Mouse (Mus musculus) adrenal gland, adult 8-10 months (tissue): Measurements from ENCODE around the gene Defb13. TPM values are rescaled to one million over a fixed set of nuclear protein-coding genes. Genes with fewer than 3 reads are reported as not detected.
"Not testable (repeated sequence)": the region's sequence is repeated elsewhere in the genome, so short reads cannot be mapped to it uniquely, and the experiment has no call there.

Source experiments
- DNase-seq: peaks from one replicate; pipeline ENCODE4 v3.0.0; 2022
- total RNA-seq, 4 experiments: library from RNA; stranded (reverse); gene quantifications; 2 replicates each; pipeline ENCODE4 v1.2.4; 2022

Gene Defb13
- not detected for total RNA-seq

- DNase-seq, result no peak
These were observed at the start of gene Defb13 for GRCm38 (mm10) chr8:21946462-21946861. Defb13 (plus strand) TSS chr8:21946762.

DNA sequence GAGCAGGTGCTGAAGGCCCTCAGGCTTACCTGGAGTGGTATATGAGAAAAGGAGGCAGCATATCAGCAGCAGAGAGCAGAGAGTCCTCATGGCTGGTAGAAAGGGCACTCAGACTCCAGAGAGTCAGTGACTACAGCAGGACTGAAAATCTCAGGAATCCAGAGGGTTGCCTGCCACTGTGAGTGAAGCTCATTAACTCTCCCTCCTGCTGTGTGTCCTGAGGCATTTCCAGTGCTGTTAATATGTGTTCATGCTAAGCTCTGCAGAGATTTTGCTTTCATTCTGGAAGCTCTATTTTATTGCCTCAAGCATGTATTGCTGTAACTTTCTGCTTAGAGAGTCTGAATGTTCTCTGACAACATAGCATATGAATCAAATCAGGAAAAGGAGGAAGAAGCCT, 40.3 kb upstream of the Defb13 start, which contains the start of gene Defb11:
Gene Defb11, minus strand, starts transcription at position 123 of the 400 bp plus-strand sequence.
- DNase-seq, result not testable (repeated sequence)

DNA sequence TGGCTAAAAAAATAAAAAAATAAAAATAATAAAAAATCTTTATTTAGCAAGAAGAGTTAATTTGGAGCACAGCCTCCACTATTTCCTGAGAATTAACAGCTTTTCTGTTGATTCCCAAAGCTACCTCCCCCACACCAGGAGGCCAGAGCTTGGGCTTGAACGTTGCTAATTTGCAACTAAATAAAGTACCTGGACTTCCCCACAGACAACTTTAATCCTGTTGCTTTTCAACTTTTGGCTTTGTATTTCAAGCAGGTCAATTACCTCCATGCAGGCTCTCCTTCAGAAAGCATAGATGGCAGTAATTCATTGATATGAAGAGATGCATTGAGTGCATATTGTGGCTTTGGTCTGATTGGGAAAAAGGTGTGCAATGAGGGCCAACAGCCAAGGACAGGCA, 34.6 kb upstream of the Defb13 start:
- no peak for DNase-seq

DNA sequence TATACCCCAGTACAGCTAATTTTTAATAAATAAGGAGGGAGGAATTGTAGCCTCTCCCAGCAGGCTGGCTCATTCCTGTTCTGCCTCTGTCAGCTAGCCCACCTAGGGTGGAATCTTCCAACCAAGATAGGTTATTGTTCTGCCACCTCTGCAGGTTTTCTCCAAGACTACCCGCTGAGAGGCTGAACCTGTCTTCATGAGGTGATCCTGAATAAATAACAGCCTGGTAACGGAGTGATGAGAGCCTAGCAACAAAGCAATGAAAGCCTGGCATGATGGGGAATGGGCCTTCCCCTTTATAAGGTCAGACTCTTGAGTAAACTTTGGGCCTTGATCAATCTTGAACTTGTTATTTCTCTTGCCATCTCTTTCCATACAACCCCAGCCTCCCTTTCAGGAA, 34.0 kb upstream of the Defb13 start:
- DNase-seq, result no peak

- no peak for DNase-seq
These were observed 30.9 kb upstream of the Defb13 start for GRCm38 (mm10) chr8:21915625-21916024.

GRCm38 (mm10) chr8:21930754-21931153, 15.8 kb upstream of the Defb13 start:
- DNase-seq, result not testable (repeated sequence)

DNA sequence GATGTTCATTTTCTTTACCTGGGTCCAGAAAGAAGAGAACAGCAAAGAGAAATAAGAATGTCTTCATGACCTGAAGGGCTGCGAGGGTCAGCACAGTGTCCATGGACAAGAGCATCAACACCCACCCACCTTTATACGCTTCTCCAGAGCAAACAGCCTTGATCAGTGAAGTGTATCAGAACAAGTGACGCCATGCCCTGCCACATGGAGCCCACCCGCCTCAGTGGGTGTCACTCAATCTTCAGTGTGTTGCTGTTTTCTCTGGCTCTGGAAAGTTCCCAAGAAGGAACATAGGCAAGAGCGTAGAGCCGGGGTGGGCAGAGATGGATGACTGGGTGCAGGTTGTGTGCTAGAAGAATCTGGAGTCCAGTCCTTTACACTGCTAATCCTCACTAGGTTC, 14.0 kb upstream of the Defb13 start, which contains the start of gene Defb15:
Gene Defb15, minus strand, starts transcription at position 101 of the 400 bp plus-strand sequence.
- DNase-seq, result no peak

- DNase-seq, result not testable (repeated sequence)
These were observed 8.5 kb upstream of the Defb13 start, which contains the start of gene Defb35 for GRCm38 (mm10) chr8:21938052-21938451. Defb35 (plus strand) TSS chr8:21938352.

GRCm38 (mm10) chr8:21947311-21948017, 902 bp downstream of the Defb13 start:
- DNase-seq, result no peak

GRCm38 (mm10) chr8:21955321-21955720, 8.8 kb downstream of the Defb13 start:
- DNase-seq, result peak; percentile 18

GRCm38 (mm10) chr8:21956336-21956735, 9.8 kb downstream of the Defb13 start:
- DNase-seq, result no peak

- no peak for DNase-seq
These were observed 11.9 kb downstream of the Defb13 start, which contains the start of gene Fam90a1a for GRCm38 (mm10) chr8:21958414-21958813. Fam90a1a (plus strand) TSS chr8:21958714.

DNA sequence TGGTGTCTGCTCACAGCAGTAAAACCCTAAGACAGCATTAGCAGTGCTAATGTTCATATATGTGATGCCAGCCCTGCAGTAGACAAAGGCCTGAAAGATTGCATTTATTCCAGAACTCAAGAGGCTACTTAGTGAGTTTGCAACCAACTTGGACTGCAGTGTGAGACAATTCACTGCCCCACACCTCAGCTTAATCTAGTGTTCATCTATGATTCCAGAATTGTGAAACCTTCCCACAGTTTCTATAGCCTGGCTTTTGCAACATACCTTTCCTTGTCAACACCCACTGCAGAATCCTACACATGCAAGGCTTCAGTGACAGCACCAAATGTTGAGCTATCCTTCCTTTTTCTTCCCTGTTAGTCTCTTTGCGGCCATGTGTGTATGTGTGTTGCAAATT, 20.1 kb downstream of the Defb13 start:
- no peak for DNase-seq

DNA sequence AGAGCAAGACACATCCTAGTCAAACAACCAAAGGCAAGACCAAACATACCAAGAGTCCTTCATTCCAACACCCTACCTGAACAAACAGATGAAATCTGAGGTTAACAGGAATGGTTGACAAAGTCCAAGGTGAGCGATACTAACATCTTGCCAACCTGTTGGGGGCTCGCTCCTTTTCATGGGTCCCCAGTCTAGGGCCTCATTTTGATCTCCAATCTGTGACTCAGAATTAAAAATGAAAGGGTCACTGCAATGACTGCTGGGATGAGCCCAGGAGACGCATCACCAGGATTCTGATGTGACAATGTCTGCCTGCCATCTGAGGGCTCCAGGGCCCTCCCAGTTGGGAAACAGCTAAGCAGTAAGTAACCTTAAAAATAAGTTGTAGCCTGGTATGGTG, 22.9 kb downstream of the Defb13 start, which contains the start of gene Ccdc70:
Gene Ccdc70, plus strand, starts transcription at position 301 of the 400 bp plus-strand sequence.
- DNase-seq, result no peak

GRCm38 (mm10) chr8:21978193-21978592, 31.6 kb downstream of the Defb13 start:
- no peak for DNase-seq

DNA sequence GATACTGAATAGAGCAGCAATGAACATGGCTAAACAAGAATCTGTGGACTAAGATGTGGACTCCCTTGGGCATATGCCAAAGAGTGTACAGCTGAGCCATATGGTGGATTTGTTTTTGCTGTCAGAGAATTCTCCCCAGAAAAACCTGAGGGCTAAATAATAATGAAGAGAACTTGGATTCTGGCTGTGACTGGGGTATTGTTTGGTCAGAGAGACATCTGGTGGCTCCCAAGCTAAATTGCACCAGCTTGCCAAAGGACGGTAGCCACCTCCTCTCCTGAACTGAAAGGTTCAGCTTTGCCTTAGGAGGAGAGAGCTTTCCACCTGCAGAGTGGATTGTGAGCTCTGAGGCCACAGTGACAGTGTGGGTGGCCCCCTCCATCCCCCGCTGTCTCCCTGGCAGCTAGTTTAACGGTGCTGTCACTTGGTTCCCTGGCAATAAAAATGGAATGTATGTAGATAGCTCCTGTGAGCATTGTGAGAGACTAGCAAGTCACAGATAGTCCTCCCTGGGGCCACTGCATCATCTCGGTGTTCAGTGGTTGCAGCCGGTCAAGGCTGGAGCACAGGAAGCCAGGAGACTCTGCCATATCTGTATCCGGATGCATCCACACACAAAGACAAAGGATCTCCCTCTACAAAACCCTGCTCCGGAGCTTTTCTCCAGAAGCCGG, 35.2 kb downstream of the Defb13 start:
- DNase-seq, result no peak

DNA sequence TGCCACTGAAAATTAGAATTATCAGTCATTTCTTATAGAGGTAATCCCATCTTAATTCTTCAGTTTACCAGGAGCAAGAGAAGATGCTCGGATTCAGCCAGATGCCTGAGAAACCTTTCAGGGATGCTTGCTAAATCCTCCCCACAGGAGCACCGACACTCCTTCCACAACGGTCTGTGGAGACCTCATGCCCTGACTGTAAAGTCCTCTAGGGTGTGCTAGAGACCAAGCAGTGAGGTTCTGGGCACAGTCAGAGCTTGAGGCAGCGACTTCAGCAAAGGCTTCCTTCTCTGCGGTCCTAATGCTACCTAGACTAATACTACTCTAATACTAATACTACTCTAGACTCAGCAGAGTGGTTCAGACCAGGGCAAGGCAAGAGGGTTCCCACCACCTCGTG, 45.6 kb downstream of the Defb13 start:
- DNase-seq, result peak; percentile 22

GRCm38 (mm10) chr8:21995181-21995580, 48.6 kb downstream of the Defb13 start:
- DNase-seq, result no peak

Other genes with a start within 250 kb of the Defb13 start
- not detected for gene AY761184, start 243.1 kb upstream of the Defb13 start, total RNA-seq
- gene Defa24, start 212.3 kb upstream of the Defb13 start, total RNA-seq, result not detected
- gene Defb50, start 123.2 kb upstream of the Defb13 start, total RNA-seq, result not detected
- not detected for gene Defb2, start 106.8 kb upstream of the Defb13 start, total RNA-seq
- not detected for gene Defb10, start 87.9 kb upstream of the Defb13 start, total RNA-seq
- not detected for gene Defb9, start 61.3 kb upstream of the Defb13 start, total RNA-seq
- gene Defb11, start 40.4 kb upstream of the Defb13 start, total RNA-seq, result not detected
- gene Defb15, start 14.1 kb upstream of the Defb13 start, total RNA-seq, result not detected
- gene Defb35, start 8.4 kb upstream of the Defb13 start, total RNA-seq, result not detected
- gene Fam90a1a, start 12.0 kb downstream of the Defb13 start, total RNA-seq, result not detected
- not detected for gene Ccdc70, start 23.0 kb downstream of the Defb13 start, total RNA-seq
- gene Atp7b, start 113.5 kb downstream of the Defb13 start, total RNA-seq, result 1 to 10 TPM in 3 of 4 experiments, under 1 TPM in 1; 0.96 to 3.2 (median 1.6) TPM
- gene Alg11, start 114.0 kb downstream of the Defb13 start, total RNA-seq, result 10 to 100 TPM; 34.4 to 53.6 (median 35.9) TPM
- 10 to 100 TPM in 2 of 4 experiments, 1 to 10 TPM in 2; 4.6 to 29.9 (median 14.7) TPM for gene Nek5, start 178.3 kb downstream of the Defb13 start, total RNA-seq
- 10 to 100 TPM in 2 of 4 experiments, 1 to 10 TPM in 2; 5.2 to 16.0 (median 9.4) TPM for gene Nek3, start 219.7 kb downstream of the Defb13 start, total RNA-seq
- 1 to 10 TPM; 1.4 to 5.5 (median 3.2) TPM for gene Ckap2, start 239.1 kb downstream of the Defb13 start, total RNA-seq
- gene Vps36, start 246.0 kb downstream of the Defb13 start, total RNA-seq, result 10 to 100 TPM; 33.9 to 47.7 (median 40.9) TPM